Mouse (Mus musculus) testis, adult 2 months (tissue): ENCODE data around the gene Lrch1.

Experiments
- CTCF ChIP-seq: fragments of 200-500 bp; IDR thresholded peaks from 2 replicates; pipeline ENCODE4 v1.5.1; 2012; ENCODE audit warnings: low read depth, mild to moderate bottlenecking, inconsistent platforms, low read length, moderate library complexity; ENCODE audit not compliant: control insufficient read depth, insufficient read depth, insufficient replicate concordance
- POLR2A ChIP-seq: fragments of 200-500 bp; IDR thresholded peaks from 2 replicates; pipeline ENCODE4 v1.6.1; 2012; ENCODE audit warnings: low read depth, mild to moderate bottlenecking, inconsistent platforms, low read length, moderate library complexity; ENCODE audit not compliant: control insufficient read depth

DNA sequence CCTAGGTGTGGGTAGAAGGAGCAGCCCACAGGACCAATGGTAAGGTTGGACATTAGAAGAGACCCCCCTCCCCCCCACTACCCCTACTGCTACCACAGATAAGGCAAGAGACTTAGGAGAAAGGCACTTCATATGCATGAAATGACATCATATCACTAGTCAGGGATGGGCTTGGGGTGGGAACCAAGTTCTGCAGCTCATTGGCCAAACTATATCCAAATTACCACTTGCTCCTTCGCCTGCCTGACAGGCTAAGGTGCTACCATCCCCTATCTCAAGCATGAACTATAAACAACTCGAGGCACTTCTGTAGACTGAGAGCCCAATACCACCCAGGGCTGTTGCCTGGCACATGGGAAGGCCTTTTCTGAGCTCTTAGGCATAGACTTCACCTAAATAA, 58.4 kb downstream of the Lrch1 start:
- TF ChIP-seq CTCF (no peak), POLR2A (no peak)
